Mouse (Mus musculus): ENCODE data around the gene Gucy2d.

- no peak for TF ChIP-seq POLR2A (IDR thresholded peaks at IDR 0.05; ENCODE audit: low read depth, low read length)
- TF ChIP-seq CTCF (IDR thresholded peaks at IDR 0.05; ENCODE audit: extremely low read depth, insufficient read depth, insufficient read length, insufficient replicate concordance), result no peak
Measured at GRCm38 (mm10) chr7:98490911-98491310, 50.7 kb downstream of the Gucy2d start.

Data from spleen, adult 2 months (tissue).